ENCODE assay signal across 8 mouse cellular contexts in genomic region chr16:10447781-10448180, GRCm38 (mm10). TPM values are rescaled to one million over a fixed set of nuclear protein-coding genes. Genes with fewer than 3 reads are reported as not detected.
A peak's percentile ranks its signal among the peaks of the same experiment; 100 is the strongest.
DNase-seq lines count a peak whose midpoint lies in the region; ATAC-seq and TF ChIP-seq lines count a peak whose summit lies in the region.

No protein-coding gene starts in this region.

- no peak for ATAC-seq in lung, embryonic 16.5 days (ENCODE audit: low read depth)
- ATAC-seq in limb, embryonic 12.5 days (ENCODE audit: insufficient number of reproducible peaks, insufficient read depth, low FRiP score, low TSS enrichment, low read depth), result 0 out of 2 replicates have a peak, but pooled peaks have one; percentile 22
- no peak for ATAC-seq in stomach, embryonic 15.5 days (ENCODE audit: insufficient read depth, low FRiP score, low read depth)

- no peaks in the 10 kb centered on the region for H3K27me3 ChIP-seq in cerebellum, adult 2 months (ENCODE audit: control insufficient read depth, insufficient read depth, low read length)
- H3K27me3 ChIP-seq in lung, embryonic 16.5 days (ENCODE audit: control insufficient read depth, insufficient read depth, low read depth, low read length), result no peaks in the 10 kb centered on the region
- H3K27me3 ChIP-seq in limb, embryonic 12.5 days, result no peaks in the 10 kb centered on the region
- no peaks in the 10 kb centered on the region for H3K27me3 ChIP-seq in stomach, embryonic 15.5 days (replicated peaks)

- H3K36me3 ChIP-seq in lung, embryonic 16.5 days (ENCODE audit: control insufficient read depth, insufficient read depth, low read length), result no peaks in the 10 kb centered on the region
- H3K36me3 ChIP-seq in limb, embryonic 12.5 days, result no peaks in the 10 kb centered on the region
- no peaks in the 10 kb centered on the region for H3K36me3 ChIP-seq in stomach, embryonic 15.5 days

- peak overlapping the region; percentile 54 for H3K4me2 ChIP-seq in lung, embryonic 16.5 days (ENCODE audit: low read depth, low read length)
- peak overlapping the region; percentile 75 for H3K4me2 ChIP-seq in limb, embryonic 12.5 days
- H3K4me2 ChIP-seq in stomach, embryonic 15.5 days, result peak overlapping the region; percentile 63

- H3K27ac ChIP-seq in cerebellum, adult 2 months (ENCODE audit: insufficient read depth, low read length), result peak overlapping the region; percentile 64
- no peak overlapping the region for H3K27ac ChIP-seq in lung, embryonic 16.5 days (ENCODE audit: low read length)
- peak overlapping the region; percentile 64 for H3K27ac ChIP-seq in limb, embryonic 12.5 days
- H3K27ac ChIP-seq in stomach, embryonic 15.5 days, result no peak overlapping the region

- H3K4me3 ChIP-seq in cerebellum, adult 2 months (replicated peaks; ENCODE audit: insufficient read depth, low read depth, low read length), result peak overlapping the region; percentile 80
- peak overlapping the region; percentile 45 for H3K4me3 ChIP-seq in lung, embryonic 16.5 days (ENCODE audit: low read length)
- peak overlapping the region; percentile 56 for H3K4me3 ChIP-seq in limb, embryonic 12.5 days (replicated peaks)
- H3K4me3 ChIP-seq in stomach, embryonic 15.5 days (replicated peaks), result peak overlapping the region; percentile 41

- H3K9me3 ChIP-seq in lung, embryonic 16.5 days (ENCODE audit: control insufficient read depth, low read length), result no peaks in the 10 kb centered on the region
- no peaks in the 10 kb centered on the region for H3K9me3 ChIP-seq in limb, embryonic 12.5 days
- H3K9me3 ChIP-seq in stomach, embryonic 15.5 days, result no peaks in the 10 kb centered on the region

- no peak for TF ChIP-seq POLR2A in cerebellum, adult 2 months (IDR thresholded peaks at IDR 0.05; ENCODE audit: borderline replicate concordance, insufficient read depth, low read length)

- peak; percentile 8 to 22 for DNase-seq in cerebellum, adult 2 months
- no peak for DNase-seq in cerebellum, adult 11 months
- DNase-seq in lung, postnatal 4 days, result no peak
- DNase-seq in B cell, adult 2 months, result no peak
- no peak for DNase-seq in adrenal gland, postnatal 36 days

- H3K4me1 ChIP-seq in cerebellum, adult 2 months (ENCODE audit: control insufficient read depth, insufficient read depth, low read length), result peaks cover 10% of the 10 kb centered on the region
- peaks cover 33% of the 10 kb centered on the region for H3K4me1 ChIP-seq in lung, embryonic 16.5 days (replicated peaks; ENCODE audit: control insufficient read depth, insufficient read depth, low read length)
- peaks cover 18% of the 10 kb centered on the region for H3K4me1 ChIP-seq in limb, embryonic 12.5 days (replicated peaks)
- peaks cover 6% of the 10 kb centered on the region for H3K4me1 ChIP-seq in stomach, embryonic 15.5 days

- no peak for TF ChIP-seq CTCF in cerebellum, adult 2 months (IDR thresholded peaks at IDR 0.05; ENCODE audit: borderline replicate concordance, insufficient read depth, low read depth, low read length)

- WGBS in cerebellum, adult 2 months, result 66% methylated on average over 2 of the region's 2 CpGs
- WGBS in lung, embryonic 16.5 days, result 58% methylated on average over 2 of the region's 2 CpGs
- 40% methylated on average over 2 of the region's 2 CpGs for WGBS in limb, embryonic 12.5 days
- whole genome bisulfite sequencing in stomach, embryonic 15.5 days, result 70% methylated on average over 2 of the region's 2 CpGs

- H3K9ac ChIP-seq in lung, embryonic 16.5 days (ENCODE audit: low read length), result peak overlapping the region; percentile 44
- H3K9ac ChIP-seq in limb, embryonic 12.5 days (replicated peaks), result peak overlapping the region; percentile 73
- no peak overlapping the region for H3K9ac ChIP-seq in stomach, embryonic 15.5 days

RNA-seq across cellular contexts. Expression of gene Tvp23a, which starts 0.6 kb away (rescaled TPM):
- 25.5 and 27.3 TPM in 2 replicates for polyA plus RNA-seq in cerebellum, adult 2 months (2012; rRNA removed)
- 7.8 and 8.1 TPM in 2 replicates for polyA plus RNA-seq in lung, embryonic 16.5 days (2015; fragmentation: Nextera tagmentation; extraction: Ambion mirVana)
- polyA plus RNA-seq in limb, embryonic 12.5 days (2016; fragmentation: Nextera tagmentation; extraction: Ambion mirVana), result 24.0 and 25.0 TPM in 2 replicates
- polyA plus RNA-seq in stomach, embryonic 15.5 days (2015; fragmentation: Nextera tagmentation; extraction: Ambion mirVana), result 7.8 and 9.8 TPM in 2 replicates
- total RNA-seq in adrenal gland, postnatal 36 days (2021), result 1 to 10 TPM; 1.2 to 1.6 TPM

RNA-seq across cellular contexts. Expression of gene Ciita, which starts 32.1 kb away (rescaled TPM):
- 0.11 and 0.22 TPM in 2 replicates for polyA plus RNA-seq in cerebellum, adult 2 months (2012; rRNA removed)
- polyA plus RNA-seq in lung, embryonic 16.5 days (2015; fragmentation: Nextera tagmentation; extraction: Ambion mirVana), result 0.92 and 1.4 TPM in 2 replicates
- polyA plus RNA-seq in limb, embryonic 12.5 days (2016; fragmentation: Nextera tagmentation; extraction: Ambion mirVana), result 0.36 and 0.38 TPM in 2 replicates
- 0.24 and 0.40 TPM in 2 replicates for polyA plus RNA-seq in stomach, embryonic 15.5 days (2015; fragmentation: Nextera tagmentation; extraction: Ambion mirVana)
- total RNA-seq in adrenal gland, postnatal 36 days (2021), result 1 to 10 TPM; 1.7 TPM

RNA-seq across cellular contexts. Expression of gene Nubp1, which starts 36.0 kb away (rescaled TPM):
- polyA plus RNA-seq in cerebellum, adult 2 months (2012; rRNA removed), result 30.0 and 30.8 TPM in 2 replicates
- polyA plus RNA-seq in lung, embryonic 16.5 days (2015; fragmentation: Nextera tagmentation; extraction: Ambion mirVana), result 59.7 and 59.9 TPM in 2 replicates
- 80.4 and 82.7 TPM in 2 replicates for polyA plus RNA-seq in limb, embryonic 12.5 days (2016; fragmentation: Nextera tagmentation; extraction: Ambion mirVana)
- 52.2 and 54.9 TPM in 2 replicates for polyA plus RNA-seq in stomach, embryonic 15.5 days (2015; fragmentation: Nextera tagmentation; extraction: Ambion mirVana)
- total RNA-seq in adrenal gland, postnatal 36 days (2021), result 10 to 100 TPM; 27.3 to 29.6 TPM

RNA-seq across cellular contexts. Expression of gene Tekt5, which starts 52.5 kb away (rescaled TPM):
- 14.7 and 20.3 TPM in 2 replicates for polyA plus RNA-seq in cerebellum, adult 2 months (2012; rRNA removed)
- polyA plus RNA-seq in lung, embryonic 16.5 days (2015; fragmentation: Nextera tagmentation; extraction: Ambion mirVana), result 2.9 and 4.2 TPM in 2 replicates
- 0.19 TPM in 1 of 2 replicates, not detected in the other for polyA plus RNA-seq in limb, embryonic 12.5 days (2016; fragmentation: Nextera tagmentation; extraction: Ambion mirVana)
- polyA plus RNA-seq in stomach, embryonic 15.5 days (2015; fragmentation: Nextera tagmentation; extraction: Ambion mirVana), result 0.98 TPM in 2 replicates
- not detected for total RNA-seq in adrenal gland, postnatal 36 days (2021)

Comparison
In these comparisons a context has a peak if more than half of its experiments do, and no peak if none do; other contexts are left out.
1. DNase-seq: peak in cerebellum, adult 2 months (2 of 2); none in cerebellum, adult 11 months (single experiment), lung, postnatal 4 days (0 of 2), B cell, adult 2 months (0 of 2) and adrenal gland, postnatal 36 days (0 of 2).
2. H3K27ac ChIP-seq: peak in cerebellum, adult 2 months (single experiment) and limb, embryonic 12.5 days (single experiment); none in lung, embryonic 16.5 days (single experiment) and stomach, embryonic 15.5 days (single experiment).
3. Peak in every context shown above with its lines, with median percentiles within 50 percentile points of each other: H3K4me3 ChIP-seq and H3K4me2 ChIP-seq.